Mouse (Mus musculus) midbrain, postnatal 0 days (tissue): ENCODE data around the gene Prmt1. TPM values are rescaled to one million over a fixed set of nuclear protein-coding genes. Genes with fewer than 3 reads are reported as not detected.
"Not testable (repeated sequence)": the region's sequence is repeated elsewhere in the genome, so short reads cannot be mapped to it uniquely, and the experiment has no call there.

Experiments
- ATAC-seq: fragments of 200-750 bp; cut with Nextera tagmentation; 2 replicates; pipeline ENCODE4 v1.8.0; 2017; ENCODE audit warnings: moderate number of reproducible peaks, mild to moderate bottlenecking, moderate TSS enrichment, moderate library complexity; ENCODE audit not compliant: low FRiP score
- DNase-seq: peaks from one replicate; pipeline ENCODE4 v3.0.0-alpha.2; 2015; ENCODE audit warnings: low spot score
- H3K27ac ChIP-seq: fragments of 300-500 bp; sonication (generic); 2 replicates; pipeline ENCODE4 v1.5.1; 2014; ENCODE audit warnings: low read depth, mild to moderate bottlenecking, low read length, mixed read lengths
- H3K27me3 ChIP-seq: fragments of 300-500 bp; sonication (generic); 2 replicates; pipeline ENCODE4 v1.6.1; 2014; ENCODE audit warnings: low read length, control low read depth, mixed read lengths; ENCODE audit not compliant: insufficient read depth
- H3K36me3 ChIP-seq: fragments of 300-500 bp; sonication (generic); 2 replicates; pipeline ENCODE4 v1.6.1; 2014; ENCODE audit warnings: low read length, control low read depth, mixed read lengths; ENCODE audit not compliant: insufficient read depth
- H3K4me1 ChIP-seq: fragments of 300-500 bp; sonication (generic); 2 replicates; pipeline ENCODE4 v1.6.1; 2014; ENCODE audit warnings: mild to moderate bottlenecking, control low read depth, antibody characterized with exemption, low read length, mixed read lengths; ENCODE audit not compliant: insufficient read depth
- H3K4me2 ChIP-seq: fragments of 300-500 bp; sonication (generic); 2 replicates; pipeline ENCODE4 v1.6.1; 2014; ENCODE audit warnings: low read depth, mild to moderate bottlenecking, low read length, mixed read lengths; ENCODE audit not compliant: poor library complexity, severe bottlenecking
- H3K4me3 ChIP-seq: fragments of 300-500 bp; sonication (generic); 2 replicates; pipeline ENCODE4 v1.5.1; 2014; ENCODE audit warnings: low read depth, mild to moderate bottlenecking, low read length, moderate library complexity
- H3K9ac ChIP-seq: fragments of 300-500 bp; sonication (generic); replicated peaks from 2 replicates; pipeline ENCODE4 v1.6.1; 2014; ENCODE audit warnings: mild to moderate bottlenecking, low read length, moderate library complexity, mixed read lengths; ENCODE audit not compliant: poor library complexity, severe bottlenecking
- H3K9me3 ChIP-seq: fragments of 300-500 bp; sonication (generic); 2 replicates; pipeline ENCODE4 v1.6.1; 2016; ENCODE audit warnings: low read length, control low read depth
- CTCF ChIP-seq: IDR thresholded peaks from 2 replicates; pipeline ENCODE4 v1.5.1; 2016; ENCODE audit warnings: antibody characterized with exemption, mild to moderate bottlenecking
- WGBS: fragments of 180-500 bp; shearing (Covaris S2); extraction: QIAGEN DNeasy Blood & Tissue Kit; methylation state at CpG from one replicate; pipeline ENCODE4 v1.1.7; 2014; 5-methylcytosine and 5-hydroxymethylcytosine counted together
- polyA plus RNA-seq: library from polyadenylated mRNA; unstranded; fragments of >200 nt; fragmentation: Nextera tagmentation; extraction: Ambion mirVana; gene quantifications from 2 replicates; pipeline ENCODE4 v1.2.1, GENCODE M21; 2015
- total RNA-seq: library from RNA; depleted of rRNA; stranded (reverse); fragments of >200 nt; gene quantifications from 2 replicates; pipeline ENCODE4 v1.2.3, GENCODE M21; 2014

Gene Prmt1
- total and polyA plus RNA-seq, 2 experiments from 2014 or later: 285 to 580 TPM

DNA sequence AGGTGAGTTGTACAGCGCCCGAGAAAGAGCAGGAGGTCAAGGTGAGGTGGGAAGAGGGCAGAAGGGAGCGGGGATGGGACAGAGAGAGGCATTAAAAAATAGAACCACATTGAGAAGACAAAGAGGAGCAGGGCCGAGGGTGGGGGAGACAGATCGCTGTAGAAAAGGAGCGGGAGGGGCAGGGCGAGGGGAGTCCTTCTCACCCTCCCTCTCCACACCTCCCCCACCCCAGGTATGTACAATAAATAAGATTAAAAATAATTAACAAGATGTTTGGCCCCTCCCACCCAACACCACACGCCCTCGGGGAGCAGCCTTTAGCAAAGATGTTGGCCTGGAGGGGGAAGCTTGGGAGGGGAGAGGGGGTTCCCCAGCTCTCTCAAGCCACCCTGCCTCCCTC, 41.4 kb upstream of the Prmt1 start:
- H3K4me1 ChIP-seq: peaks cover 3% of the 10 kb centered on the region; the same call in 1 of the 2 replicates

DNA sequence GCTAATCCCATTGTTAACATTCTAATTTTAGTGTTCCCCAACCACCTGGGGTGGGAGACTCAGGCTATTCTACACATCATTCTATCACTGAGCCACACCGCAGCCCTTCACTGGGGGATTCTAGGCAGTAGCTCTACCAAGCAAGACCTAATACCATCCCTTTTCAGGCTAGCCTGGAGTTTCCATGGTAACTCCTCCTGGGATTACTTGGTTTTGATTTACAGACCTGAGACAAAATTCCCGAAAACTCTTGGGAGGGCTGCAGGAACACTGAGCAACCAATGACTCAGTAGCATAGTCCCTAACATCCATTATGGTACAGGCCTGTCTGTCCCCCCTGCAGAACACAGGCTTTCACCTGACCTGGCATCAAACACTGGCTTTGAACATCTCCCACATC, 39.9 kb upstream of the Prmt1 start:
- Histone ChIP-seq H3K27ac (peak overlapping the region; percentile 55), H3K9me3 (no peaks in the 10 kb centered on the region), H3K4me2 (no peak overlapping the region), H3K4me3 (no peak overlapping the region), H3K4me1 (peaks cover 3% of the 10 kb centered on the region; the same call in 1 of the 2 replicates), H3K36me3 (peaks cover 42% of the 10 kb centered on the region), H3K9ac (0 out of 2 replicates have a peak overlapping the region, but pooled peaks have one; percentile 5), H3K27me3 (no peaks in the 10 kb centered on the region)
- DNase-seq (peak; percentile 57), ATAC-seq (0 out of 2 replicates have a peak, but pooled peaks have one; percentile 18)
- 18% methylated on average over 2 of the region's 2 CpGs for WGBS
- no peak for TF ChIP-seq CTCF

More for the DNA sequence above, 41.4 kb upstream of the Prmt1 start:
- Histone ChIP-seq H3K36me3 (peaks cover 52% of the 10 kb centered on the region), H3K27ac (no peak overlapping the region), H3K27me3 (no peaks in the 10 kb centered on the region), H3K9ac (no peak overlapping the region), H3K4me3 (no peak overlapping the region), H3K9me3 (no peaks in the 10 kb centered on the region), H3K4me2 (no peak overlapping the region)
- TF ChIP-seq CTCF: no peak
- ATAC-seq (no peak), DNase-seq (no peak)
- WGBS: 91% methylated on average over 9 of the region's 9 CpGs

DNA sequence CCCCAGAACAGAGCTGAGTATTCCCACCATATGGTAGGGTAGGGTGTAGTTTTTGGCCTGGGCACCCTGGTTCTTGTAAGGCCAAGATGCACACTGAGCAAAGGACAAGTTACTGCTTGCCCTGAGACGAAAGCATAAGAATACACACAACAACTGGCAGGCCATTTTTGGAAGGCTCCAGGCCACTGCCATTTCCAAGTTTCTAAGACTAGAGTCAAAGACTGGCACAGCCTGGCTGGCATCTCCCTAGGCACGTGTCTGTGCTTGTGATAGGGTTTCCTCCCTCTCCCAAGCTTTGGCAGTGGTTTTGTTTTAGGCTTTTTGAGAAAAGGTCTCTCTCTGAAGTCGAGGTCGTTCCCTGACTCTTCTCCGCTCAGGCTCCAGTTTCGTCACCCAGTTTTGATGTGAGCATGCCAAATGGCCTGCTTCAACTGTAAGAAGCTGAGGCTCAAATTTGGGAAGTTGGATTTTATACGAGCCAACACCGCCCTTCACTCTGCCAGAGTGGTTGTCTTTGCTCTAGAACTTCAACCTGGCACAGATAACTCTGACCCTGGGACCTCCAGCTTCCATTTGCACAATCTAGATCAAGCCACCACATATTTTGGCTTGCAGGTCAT, 39.3 kb upstream of the Prmt1 start:
- no peak for DNase-seq
- ATAC-seq: no peak
- Histone ChIP-seq H3K4me2 (no peak overlapping the region), H3K27ac (peak overlapping the region; percentile 55; the same call in 1 of the 2 replicates), H3K4me1 (peaks cover 3% of the 10 kb centered on the region; the same call in 1 of the 2 replicates), H3K9me3 (no peaks in the 10 kb centered on the region), H3K4me3 (no peak overlapping the region), H3K27me3 (no peaks in the 10 kb centered on the region), H3K9ac (no peak overlapping the region), H3K36me3 (peaks cover 37% of the 10 kb centered on the region)
- 73% methylated on average over 8 of the region's 8 CpGs for WGBS
- no peak for TF ChIP-seq CTCF

DNA sequence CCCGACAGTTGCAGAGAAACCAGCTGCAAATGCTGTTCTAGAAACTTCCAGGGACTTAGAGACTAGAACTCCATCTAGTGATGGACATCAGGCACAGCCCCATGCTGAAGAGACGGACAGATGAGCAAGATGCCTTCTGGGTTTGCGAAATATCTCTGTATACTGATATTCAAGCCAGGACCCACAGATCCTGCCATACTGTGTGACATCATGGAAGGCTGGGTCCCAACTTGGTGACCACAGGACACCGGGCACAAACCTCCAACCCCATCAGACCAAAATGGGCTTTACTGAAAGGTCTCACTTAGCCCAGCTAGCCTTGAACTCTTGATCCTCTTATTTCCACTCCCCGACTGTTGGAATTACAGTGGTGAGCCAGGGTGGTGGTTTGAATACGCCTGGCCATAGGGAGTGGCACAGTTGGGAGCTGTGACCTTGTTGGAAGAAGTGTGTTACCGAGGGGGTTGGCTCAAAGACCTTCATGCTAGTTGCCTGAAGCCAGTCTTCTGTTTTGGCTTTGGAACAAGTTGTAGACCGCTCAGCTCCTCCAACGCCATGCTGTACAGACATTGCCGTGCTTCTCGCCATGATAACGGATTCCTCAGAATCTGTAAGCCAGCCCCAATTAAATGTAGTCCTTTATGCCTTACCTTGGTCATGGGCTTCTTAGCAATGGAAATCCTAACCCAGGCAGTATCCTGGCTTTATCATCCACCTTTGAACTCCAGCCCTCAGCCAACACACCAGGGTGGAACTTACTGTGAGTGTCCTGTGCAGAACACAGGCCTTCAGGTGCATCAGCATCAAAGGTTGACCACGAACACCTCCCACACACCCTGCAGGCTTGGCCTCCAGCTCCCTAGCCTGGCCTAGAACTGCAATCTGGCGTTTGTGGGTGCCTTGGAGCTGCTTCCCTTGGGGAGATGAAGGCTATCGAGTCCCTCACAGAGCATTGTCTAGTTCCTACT, 38.2 kb upstream of the Prmt1 start:
- DNase-seq: no peak
- no peak for ATAC-seq
- no peak overlapping the region; the same call in 1 of the 2 replicates for H3K27ac ChIP-seq
- no peaks in the 10 kb centered on the region for H3K9me3 ChIP-seq
- no peak overlapping the region for H3K9ac ChIP-seq
- H3K4me1 ChIP-seq: peaks cover 3% of the 10 kb centered on the region; the same call in 1 of the 2 replicates
- H3K4me2 ChIP-seq: no peak overlapping the region
- WGBS: 87% methylated on average over 15 of the region's 15 CpGs
- no peaks in the 10 kb centered on the region for H3K27me3 ChIP-seq
- H3K4me3 ChIP-seq: no peak overlapping the region
- H3K36me3 ChIP-seq: peaks cover 25% of the 10 kb centered on the region
- TF ChIP-seq CTCF: no peak; the same call in 1 of the 2 replicates

DNA sequence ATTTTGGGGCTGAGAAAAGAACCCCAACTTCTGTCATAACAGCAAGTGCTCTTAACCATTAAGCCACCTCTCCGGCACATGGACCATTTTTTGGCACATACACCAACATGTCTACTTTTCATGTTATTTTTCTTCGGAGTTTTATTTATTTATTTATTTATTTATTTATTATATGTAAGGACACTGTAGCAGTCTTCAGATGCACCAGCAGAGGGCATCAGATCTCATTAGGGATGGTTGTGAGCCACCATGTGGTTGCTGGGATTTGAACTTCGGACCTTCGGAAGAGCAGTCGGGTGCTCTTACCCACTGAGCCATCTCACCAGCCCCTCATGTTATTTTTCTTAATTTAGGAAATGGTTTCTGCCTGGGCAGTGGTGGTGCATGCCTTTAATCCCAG, 37.3 kb upstream of the Prmt1 start:
- 75% methylated on average over 5 of the region's 5 CpGs for WGBS
- H3K27ac ChIP-seq: not testable (repeated sequence)

More for the DNA sequence above, 37.3 kb upstream of the Prmt1 start:
- H3K9me3 ChIP-seq, ATAC-seq, DNase-seq, H3K27me3 ChIP-seq, H3K9ac ChIP-seq, H3K4me1 ChIP-seq, H3K4me2 ChIP-seq, H3K4me3 ChIP-seq: not testable (repeated sequence)
- H3K36me3 ChIP-seq: peaks cover 17% of the 10 kb centered on the region
- TF ChIP-seq CTCF: peak; percentile 47
